Mouse (Mus musculus) heart, embryonic 12.5 days (tissue): ENCODE measurements at regions not wholly inside any gene's neighbourhood (a gene's known extent, or its start where the extent isn't known, plus 50 kb on each side); places are given as distances from the start of the nearest gene placed in this dataset.
"Not testable (repeated sequence)": the region's sequence is repeated elsewhere in the genome, so short reads cannot be mapped to it uniquely, and the experiment has no call there.

ENCODE experiments used
- ATAC-seq: fragments of 200-750 bp; cut with Nextera tagmentation; 2 replicates; pipeline ENCODE4 v1.8.0; 2017; ENCODE audit warnings: moderate TSS enrichment, moderate library complexity; ENCODE audit not compliant: insufficient number of reproducible peaks, low FRiP score
- H3K27ac ChIP-seq: fragments of 300-500 bp; sonication (generic); 2 replicates; pipeline ENCODE4 v1.5.1; 2016; ENCODE audit warnings: mild to moderate bottlenecking, moderate library complexity; ENCODE audit not compliant: poor library complexity, severe bottlenecking
- H3K27me3 ChIP-seq: fragments of 300-500 bp; sonication (generic); replicated peaks from 2 replicates; pipeline ENCODE4 v1.6.1; 2016; ENCODE audit warnings: mild to moderate bottlenecking, moderate library complexity
- H3K36me3 ChIP-seq: fragments of 300-500 bp; sonication (generic); 2 replicates; pipeline ENCODE4 v1.6.1; 2016; ENCODE audit warnings: mild to moderate bottlenecking, moderate library complexity
- H3K4me1 ChIP-seq: fragments of 300-500 bp; sonication (generic); replicated peaks from 2 replicates; pipeline ENCODE4 v1.6.1; 2016; ENCODE audit warnings: mild to moderate bottlenecking
- H3K4me2 ChIP-seq: fragments of 300-500 bp; sonication (generic); 2 replicates; pipeline ENCODE4 v1.6.1; 2016; ENCODE audit warnings: mild to moderate bottlenecking, moderate library complexity
- H3K4me3 ChIP-seq: fragments of 300-500 bp; sonication (generic); 2 replicates; pipeline ENCODE4 v1.5.1; 2016; ENCODE audit warnings: mild to moderate bottlenecking
- H3K9ac ChIP-seq: fragments of 300-500 bp; sonication (generic); 2 replicates; pipeline ENCODE4 v1.6.1; 2016; ENCODE audit warnings: mild to moderate bottlenecking, moderate library complexity
- H3K9me3 ChIP-seq: fragments of 300-500 bp; sonication (generic); replicated peaks from 2 replicates; pipeline ENCODE4 v1.6.1; 2016; ENCODE audit warnings: mild to moderate bottlenecking, moderate library complexity
- WGBS: fragments of 180-500 bp; shearing (Covaris S2); methylation state at CpG from one replicate; pipeline ENCODE4 v1.1.7; 2016; 5-methylcytosine and 5-hydroxymethylcytosine counted together

- no peak overlapping the region for H3K9ac ChIP-seq
- peaks cover 15% of the 10 kb centered on the region for H3K4me1 ChIP-seq
- H3K4me3 ChIP-seq, result no peak overlapping the region
- H3K9me3 ChIP-seq, result no peaks in the 10 kb centered on the region
- no peaks in the 10 kb centered on the region for H3K27me3 ChIP-seq
- peak overlapping the region; percentile 28; the same call in 1 of the 2 replicates for H3K27ac ChIP-seq
- H3K4me2 ChIP-seq, result no peak overlapping the region
- 61% methylated on average over 11 of the region's 11 CpGs for WGBS
- ATAC-seq, result no peak
- no peaks in the 10 kb centered on the region for H3K36me3 ChIP-seq
Measured at GRCm38 (mm10) chr6:31133896-31134735, 175.2 kb upstream of the Klf14 start.

DNA sequence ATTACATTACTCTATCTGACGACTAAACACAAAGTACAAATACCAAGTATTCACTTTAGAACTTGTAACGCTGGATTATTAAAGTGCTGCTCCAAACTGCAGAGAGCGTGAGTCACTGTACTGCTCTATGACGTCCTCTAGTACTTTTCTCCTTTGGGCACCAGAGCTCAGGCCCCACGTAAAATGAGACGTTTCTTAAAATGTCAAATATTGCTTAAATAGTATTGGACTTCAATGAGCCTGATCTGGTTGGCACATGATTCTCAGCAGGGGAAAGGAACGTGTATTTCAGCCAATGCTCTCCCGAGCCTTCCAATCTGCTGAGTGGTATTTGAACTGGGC lies 175.8 kb upstream of the Klf14 start:
- ATAC-seq, result no peak
- H3K4me2 ChIP-seq, result no peak overlapping the region
- no peak overlapping the region for H3K27ac ChIP-seq
- WGBS, result 77% methylated on average over 8 of the region's 8 CpGs
- no peaks in the 10 kb centered on the region for H3K27me3 ChIP-seq
- H3K4me3 ChIP-seq, result no peak overlapping the region
- no peaks in the 10 kb centered on the region for H3K36me3 ChIP-seq
- no peaks in the 10 kb centered on the region for H3K9me3 ChIP-seq
- no peak overlapping the region for H3K9ac ChIP-seq
- H3K4me1 ChIP-seq, result peaks cover 15% of the 10 kb centered on the region

- WGBS, result 66% methylated on average over 6 of the region's 6 CpGs
- H3K27ac ChIP-seq, result no peak overlapping the region
- no peak for ATAC-seq
- no peak overlapping the region for H3K4me3 ChIP-seq
- H3K36me3 ChIP-seq, result no peaks in the 10 kb centered on the region
- H3K27me3 ChIP-seq, result no peaks in the 10 kb centered on the region
- no peaks in the 10 kb centered on the region for H3K9me3 ChIP-seq
- H3K4me2 ChIP-seq, result no peak overlapping the region
- H3K4me1 ChIP-seq, result peaks cover 15% of the 10 kb centered on the region
- H3K9ac ChIP-seq, result no peak overlapping the region
Measured at GRCm38 (mm10) chr6:31135580-31135979, 176.7 kb upstream of the Klf14 start.

DNA sequence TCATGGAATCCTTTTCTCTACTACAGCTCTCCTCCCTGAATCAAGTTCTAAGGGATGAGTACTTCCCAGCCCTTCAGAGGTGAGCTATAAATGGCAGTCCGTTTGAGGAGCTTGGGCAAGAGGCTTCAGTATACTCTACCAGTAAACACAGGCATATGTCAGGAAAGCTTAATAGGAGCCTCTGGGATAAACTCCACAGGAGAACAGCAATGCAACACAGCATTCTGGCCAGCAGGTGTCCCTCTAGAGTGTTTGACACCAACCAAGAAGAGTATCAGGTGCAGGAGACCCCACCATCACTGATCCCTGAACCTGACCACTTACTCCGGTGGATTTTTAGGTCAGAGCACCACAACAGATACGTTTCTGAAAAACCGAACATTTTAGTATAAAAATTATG lies 178.0 kb upstream of the Klf14 start:
- peaks cover 15% of the 10 kb centered on the region for H3K4me1 ChIP-seq
- H3K36me3 ChIP-seq, result no peaks in the 10 kb centered on the region
- H3K4me2 ChIP-seq, result no peak overlapping the region
- no peak overlapping the region for H3K4me3 ChIP-seq
- H3K9me3 ChIP-seq, result no peaks in the 10 kb centered on the region
- no peak overlapping the region for H3K27ac ChIP-seq
- H3K9ac ChIP-seq, result no peak overlapping the region
- WGBS, result 49% methylated on average over 4 of the region's 4 CpGs
- H3K27me3 ChIP-seq, result no peaks in the 10 kb centered on the region
- no peak for ATAC-seq

DNA sequence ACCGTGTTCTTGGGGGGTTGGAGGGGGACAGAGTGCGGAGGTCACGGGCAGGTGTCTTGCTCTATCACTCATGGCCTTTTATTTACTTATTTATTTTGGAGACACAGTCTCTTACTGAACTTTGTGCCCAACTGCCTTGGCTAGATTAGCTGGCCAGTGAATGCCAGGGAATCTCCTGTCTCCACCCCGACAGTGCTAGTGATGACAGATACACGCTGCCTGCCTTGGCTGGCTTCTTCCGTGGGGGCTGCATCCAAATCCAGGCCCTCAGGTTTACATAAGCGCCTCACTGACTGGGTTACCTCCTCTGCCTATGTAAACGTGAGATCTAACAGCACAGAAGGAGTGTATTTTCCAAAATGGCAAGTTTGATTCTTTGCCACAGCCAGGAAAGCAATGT lies 178.5 kb upstream of the Klf14 start:
- no peak for ATAC-seq

GRCm38 (mm10) chr6:31140000-31140399 lies 181.1 kb upstream of the Klf14 start:
- no peak overlapping the region for H3K4me3 ChIP-seq
- ATAC-seq, result no peak
- 78% methylated on average over 9 of the region's 9 CpGs for WGBS
- H3K9me3 ChIP-seq, result no peaks in the 10 kb centered on the region
- H3K4me1 ChIP-seq, result 0 out of 2 replicates have a peak, but pooled peaks cover 2% of the 10 kb centered on the region
- H3K36me3 ChIP-seq, result no peaks in the 10 kb centered on the region
- H3K9ac ChIP-seq, result no peak overlapping the region
- H3K27ac ChIP-seq, result no peak overlapping the region
- no peak overlapping the region for H3K4me2 ChIP-seq
- no peaks in the 10 kb centered on the region for H3K27me3 ChIP-seq

More for the DNA sequence above, 178.5 kb upstream of the Klf14 start:
- H3K27me3 ChIP-seq, result no peaks in the 10 kb centered on the region
- H3K4me3 ChIP-seq, result no peak overlapping the region
- no peak overlapping the region for H3K27ac ChIP-seq
- H3K4me1 ChIP-seq, result peaks cover 15% of the 10 kb centered on the region
- H3K9ac ChIP-seq, result no peak overlapping the region
- no peak overlapping the region for H3K4me2 ChIP-seq
- H3K36me3 ChIP-seq, result no peaks in the 10 kb centered on the region
- WGBS, result 69% methylated on average over 8 of the region's 8 CpGs
- H3K9me3 ChIP-seq, result no peaks in the 10 kb centered on the region

GRCm38 (mm10) chr6:31140593-31140992 lies 181.7 kb upstream of the Klf14 start:
- Histone ChIP-seq H3K4me3 (no peak overlapping the region), H3K9ac (no peak overlapping the region), H3K4me2 (no peak overlapping the region), H3K27me3 (no peaks in the 10 kb centered on the region), H3K36me3 (no peaks in the 10 kb centered on the region), H3K27ac (no peak overlapping the region), H3K4me1 (no peaks in the 10 kb centered on the region), H3K9me3 (no peaks in the 10 kb centered on the region)
- ATAC-seq, result no peak
- 70% methylated on average over 5 of the region's 5 CpGs for WGBS

DNA sequence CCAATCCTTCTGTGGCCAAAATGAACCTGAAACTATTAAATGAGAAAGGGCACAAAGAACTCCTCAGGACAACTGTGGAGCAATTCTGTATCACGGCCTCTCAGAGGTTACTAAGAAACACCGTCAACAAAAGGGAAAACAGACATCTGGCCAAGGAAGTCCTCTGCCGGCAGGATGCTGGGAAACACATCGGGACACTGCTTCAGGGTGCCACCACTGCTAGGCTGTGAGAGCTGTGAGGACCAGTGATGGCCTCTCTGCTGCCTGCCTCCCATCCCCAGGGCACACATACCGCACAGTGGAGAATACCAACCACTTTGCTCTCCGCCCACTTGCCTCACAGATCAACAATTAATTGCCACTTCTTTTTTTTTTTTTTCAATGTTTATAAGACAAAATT lies 182.6 kb upstream of the Klf14 start:
- no peak overlapping the region for H3K27ac ChIP-seq
- H3K4me2 ChIP-seq, result no peak overlapping the region
- 60% methylated on average over 6 of the region's 6 CpGs for WGBS
- H3K9ac ChIP-seq, result no peak overlapping the region
- H3K36me3 ChIP-seq, result no peaks in the 10 kb centered on the region
- H3K27me3 ChIP-seq, result no peaks in the 10 kb centered on the region
- no peak for ATAC-seq
- H3K4me3 ChIP-seq, result no peak overlapping the region
- H3K9me3 ChIP-seq, result no peaks in the 10 kb centered on the region
- no peaks in the 10 kb centered on the region for H3K4me1 ChIP-seq

DNA sequence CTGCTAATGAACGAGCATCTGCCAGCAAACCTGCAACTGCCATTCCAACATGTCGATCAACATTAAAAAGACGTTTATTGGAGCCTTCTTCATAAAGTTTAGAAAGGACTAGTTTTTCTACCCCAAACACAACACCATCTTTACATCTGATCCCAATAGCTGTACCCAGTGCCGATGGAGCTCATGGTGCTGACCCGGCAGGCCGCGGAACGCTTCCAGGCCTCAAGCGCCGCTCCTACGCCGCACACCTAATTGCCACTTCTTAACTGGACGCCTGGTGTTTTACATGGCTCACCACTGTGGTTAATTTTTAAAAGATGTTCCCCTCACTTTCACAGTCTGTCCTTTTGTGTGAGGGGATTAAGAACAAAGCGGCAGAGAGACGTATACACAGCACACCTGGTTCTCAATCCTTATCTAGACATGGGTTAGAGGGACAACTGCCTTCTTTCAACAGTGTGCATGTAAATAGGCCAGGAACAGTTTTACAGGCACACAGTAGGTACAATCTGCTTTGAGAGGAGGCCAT lies 183.7 kb upstream of the Klf14 start:
- not testable (repeated sequence) for H3K9ac ChIP-seq, H3K4me3 ChIP-seq, H3K4me2 ChIP-seq, ATAC-seq, H3K9me3 ChIP-seq, H3K27ac ChIP-seq, H3K27me3 ChIP-seq, H3K4me1 ChIP-seq, H3K36me3 ChIP-seq
- WGBS, result 93% methylated on average over 15 of the region's 15 CpGs

DNA sequence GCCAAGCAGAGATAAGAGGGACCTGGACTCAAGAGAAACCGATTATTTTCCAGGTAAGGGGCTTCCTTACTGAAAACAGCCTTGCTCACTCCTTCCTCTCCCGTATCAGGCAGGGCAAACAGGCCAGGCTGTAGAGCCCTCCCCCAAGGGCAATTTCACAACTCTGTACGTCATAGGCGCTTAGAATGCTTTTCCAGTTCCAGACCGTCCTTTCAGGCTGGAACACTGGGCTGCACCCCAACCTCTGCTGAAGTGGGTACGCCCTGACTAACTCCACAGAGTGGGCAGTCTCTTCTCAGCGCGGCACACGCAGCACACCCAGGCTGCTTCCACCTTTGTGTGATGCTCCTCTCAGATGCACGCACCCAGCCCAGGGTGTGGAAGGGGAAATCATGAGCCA lies 186.8 kb upstream of the Klf14 start:
- Histone ChIP-seq H3K27ac (no peak overlapping the region), H3K4me1 (0 out of 2 replicates have a peak, but pooled peaks cover 4% of the 10 kb centered on the region), H3K27me3 (no peaks in the 10 kb centered on the region), H3K4me3 (no peak overlapping the region), H3K36me3 (no peaks in the 10 kb centered on the region), H3K9me3 (no peaks in the 10 kb centered on the region), H3K4me2 (no peak overlapping the region), H3K9ac (no peak overlapping the region)
- 76% methylated on average over 10 of the region's 10 CpGs for WGBS
- no peak for ATAC-seq

GRCm38 (mm10) chr6:31146779-31147178 lies 187.9 kb upstream of the Klf14 start:
- H3K9me3 ChIP-seq, result no peaks in the 10 kb centered on the region
- WGBS, result 45% methylated on average over 5 of the region's 5 CpGs
- ATAC-seq, result no peak
- H3K4me3 ChIP-seq, result no peak overlapping the region
- no peak overlapping the region for H3K4me2 ChIP-seq
- H3K4me1 ChIP-seq, result 0 out of 2 replicates have a peak, but pooled peaks cover 4% of the 10 kb centered on the region
- H3K9ac ChIP-seq, result no peak overlapping the region
- H3K36me3 ChIP-seq, result no peaks in the 10 kb centered on the region
- no peak overlapping the region for H3K27ac ChIP-seq
- no peaks in the 10 kb centered on the region for H3K27me3 ChIP-seq

GRCm38 (mm10) chr6:31147682-31148081 lies 188.8 kb upstream of the Klf14 start:
- no peak for ATAC-seq
- H3K9ac ChIP-seq, result no peak overlapping the region
- 0 out of 2 replicates have a peak, but pooled peaks cover 4% of the 10 kb centered on the region for H3K4me1 ChIP-seq
- no peaks in the 10 kb centered on the region for H3K27me3 ChIP-seq
- WGBS, result 73% methylated on average over 10 of the region's 10 CpGs
- H3K36me3 ChIP-seq, result no peaks in the 10 kb centered on the region
- no peak overlapping the region for H3K4me2 ChIP-seq
- no peak overlapping the region for H3K27ac ChIP-seq
- H3K4me3 ChIP-seq, result no peak overlapping the region
- H3K9me3 ChIP-seq, result no peaks in the 10 kb centered on the region
